Mouse (Mus musculus): Measurements from ENCODE around the gene D430019H16Rik. TPM values are rescaled to one million over a fixed set of nuclear protein-coding genes. Genes with fewer than 3 reads are reported as not detected.

The D430019H16Rik gene
- total RNA-seq, 2 experiments from 2014 or later: 158 to 166 TPM

DNA sequence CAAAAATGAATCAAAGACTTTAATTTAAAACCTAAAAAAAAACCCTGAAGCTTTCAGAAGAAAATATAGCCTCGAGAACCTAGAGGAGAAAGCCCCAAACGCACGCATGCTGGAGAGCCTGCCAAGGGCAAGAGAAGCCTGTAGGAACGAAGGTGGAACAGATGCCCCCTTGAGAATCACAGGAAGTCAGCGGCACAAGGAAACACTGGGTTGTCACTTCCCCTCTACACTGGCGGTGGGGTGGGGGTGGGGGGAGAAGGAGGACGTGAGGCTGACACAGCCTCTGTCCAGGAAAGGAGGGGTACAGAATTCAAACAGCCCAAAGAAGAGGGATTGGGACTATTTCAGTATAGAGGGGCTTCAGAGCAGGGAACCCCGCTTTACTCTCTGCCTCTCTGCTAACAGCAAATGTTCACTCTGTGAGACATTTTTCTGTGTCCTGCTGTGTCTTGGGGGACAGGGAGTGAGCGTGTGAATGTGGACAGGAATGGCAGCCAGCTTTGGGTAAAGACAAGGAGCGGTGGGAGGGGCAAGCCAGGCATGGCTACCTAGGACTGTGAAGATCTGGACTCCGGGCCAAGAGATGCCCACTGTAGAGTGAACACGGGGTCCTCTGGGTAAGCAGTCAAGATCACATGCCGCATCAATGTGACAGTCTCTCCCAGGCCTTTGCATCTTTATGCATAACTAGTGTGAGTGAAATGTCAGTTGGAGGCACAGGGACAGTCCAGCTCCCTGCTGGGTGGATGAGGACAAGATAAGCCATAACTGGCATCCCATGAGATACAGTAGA is 82.5 kb downstream of the D430019H16Rik start:
- no peak for DNase-seq (ENCODE audit: low spot score in 2 of 2)

DNA sequence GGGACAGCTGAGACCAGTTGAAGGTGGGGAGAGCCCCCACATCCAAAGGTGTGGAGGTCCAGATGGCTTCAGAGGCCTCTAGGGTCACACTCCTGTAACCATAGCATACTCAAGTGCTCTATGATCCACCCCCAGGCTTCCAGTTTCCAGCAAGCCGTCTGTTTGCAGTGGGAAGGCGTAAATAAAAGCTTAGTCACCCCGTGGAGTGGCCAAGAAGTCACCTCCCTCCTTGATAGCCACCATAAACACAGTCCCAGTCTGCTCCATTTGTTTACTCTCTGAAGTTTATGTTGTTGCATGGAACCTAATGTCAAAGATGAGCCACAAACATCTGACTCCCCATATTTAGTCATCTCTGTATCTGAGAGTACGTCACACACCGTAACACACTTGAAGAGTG is 83.5 kb downstream of the D430019H16Rik start:
- DNase-seq (ENCODE audit: low spot score in 2 of 2): no peak

DNA sequence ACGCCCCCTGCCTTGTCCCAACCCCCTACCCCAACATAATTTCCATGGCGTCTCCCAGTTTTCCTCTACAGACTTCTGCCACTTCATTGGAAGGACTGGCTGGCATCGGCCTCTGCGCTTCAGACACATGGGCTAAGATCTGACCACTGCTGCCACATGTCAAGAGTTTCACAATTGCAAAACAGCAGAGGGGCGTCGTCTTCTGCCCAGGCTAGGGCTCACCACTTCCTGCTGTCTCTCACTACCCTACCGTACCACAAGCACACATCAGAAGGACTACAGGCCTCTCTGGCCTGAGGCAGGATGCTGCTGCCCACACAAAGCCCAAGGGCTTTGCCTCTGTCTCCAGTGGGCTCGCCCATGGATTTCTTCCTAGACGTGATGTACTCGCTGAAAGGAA is 86.0 kb downstream of the D430019H16Rik start:
- no peak for DNase-seq (ENCODE audit: low spot score in 2 of 2)

DNA sequence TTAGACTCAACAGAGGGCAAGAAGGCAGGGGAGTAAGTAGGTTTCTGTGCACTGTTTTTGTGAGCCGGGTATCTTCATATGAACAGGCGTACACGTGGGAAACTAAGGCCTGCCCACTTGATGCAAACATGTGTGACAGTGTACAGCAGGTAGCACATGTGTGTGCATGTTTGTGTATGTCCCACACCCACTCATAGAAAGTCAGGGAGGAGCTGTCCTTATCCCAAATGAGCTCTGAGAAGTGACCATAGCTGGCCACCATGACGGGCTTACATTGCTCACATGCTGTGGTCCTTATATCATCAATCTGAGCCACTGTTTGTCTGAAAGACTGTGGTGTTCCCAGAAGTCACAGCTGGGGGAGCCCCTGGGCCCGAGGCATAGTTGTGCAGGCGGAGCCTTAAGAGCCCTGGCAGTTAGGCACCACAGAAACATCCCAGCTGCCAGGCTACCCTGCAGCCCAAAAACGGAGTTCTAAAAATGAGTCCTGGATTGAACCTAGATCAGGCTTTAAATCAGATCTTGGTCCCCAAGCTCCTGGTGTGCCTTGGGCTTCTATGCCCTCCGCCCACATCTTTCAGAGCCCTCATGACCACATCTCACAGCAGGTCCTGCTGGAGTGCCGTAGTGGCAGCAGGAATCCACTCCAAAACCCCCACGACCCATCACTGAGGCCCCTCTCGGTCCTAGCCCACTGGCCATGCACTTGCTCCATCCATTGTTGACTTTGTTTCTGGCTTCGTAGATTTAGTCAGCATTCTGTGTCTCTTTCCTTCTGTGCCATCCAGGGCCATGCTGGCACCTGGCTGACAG is 88.1 kb downstream of the D430019H16Rik start:
- DNase-seq (ENCODE audit: low spot score in 2 of 2): no peak

DNA sequence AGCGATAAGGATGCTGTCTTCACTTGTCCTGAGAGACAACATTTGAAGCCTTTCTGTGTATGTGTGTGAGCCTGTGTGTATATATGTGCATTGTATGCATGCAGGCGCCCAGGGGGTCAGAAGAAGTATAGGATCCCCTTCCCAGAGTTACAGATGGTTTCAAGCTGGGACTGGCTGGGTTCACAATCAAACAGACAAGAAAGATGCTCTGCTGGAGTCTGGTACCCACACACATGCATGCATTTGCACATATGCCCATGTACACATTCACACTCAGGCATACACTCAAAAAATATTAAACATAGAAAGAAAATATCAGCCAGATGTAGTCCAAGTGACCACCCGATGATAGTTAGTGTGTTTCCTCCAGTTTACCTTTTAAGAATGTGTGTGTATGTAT is 88.9 kb downstream of the D430019H16Rik start:
- DNase-seq (ENCODE audit: low spot score in 2 of 2): no peak

Other genes starting within 250 kb of the D430019H16Rik start
- not detected for gene Tcl1, start 231.1 kb upstream of the D430019H16Rik start, total RNA-seq (2021)
- gene Tunar, start 120.0 kb upstream of the D430019H16Rik start, total RNA-seq (2021): 10 to 100 TPM; 18.7 to 23.8 TPM
- under 1 TPM; 0.57 to 0.60 TPM for gene Bdkrb2, start 109.4 kb downstream of the D430019H16Rik start, total RNA-seq (2021)
- not detected for gene Bdkrb1, start 149.2 kb downstream of the D430019H16Rik start, total RNA-seq (2021)
- 10 to 100 TPM; 14.8 to 15.7 TPM for gene Gskip, start 231.0 kb downstream of the D430019H16Rik start, total RNA-seq (2021)
- 10 to 100 TPM; 42.0 TPM for gene Atg2b, start 231.4 kb downstream of the D430019H16Rik start, total RNA-seq (2021)

Data from layer of hippocampus, postnatal 10 days (tissue).